Mouse (Mus musculus) T-cell, adult 2 months (primary cell): Measurements from ENCODE around the gene Sgk1.

Experiments
- DNase-seq: peaks from one replicate; pipeline ENCODE4 v3.0.0; 2022; ENCODE audit warnings: low spot score

Sgk1 gene

DNA sequence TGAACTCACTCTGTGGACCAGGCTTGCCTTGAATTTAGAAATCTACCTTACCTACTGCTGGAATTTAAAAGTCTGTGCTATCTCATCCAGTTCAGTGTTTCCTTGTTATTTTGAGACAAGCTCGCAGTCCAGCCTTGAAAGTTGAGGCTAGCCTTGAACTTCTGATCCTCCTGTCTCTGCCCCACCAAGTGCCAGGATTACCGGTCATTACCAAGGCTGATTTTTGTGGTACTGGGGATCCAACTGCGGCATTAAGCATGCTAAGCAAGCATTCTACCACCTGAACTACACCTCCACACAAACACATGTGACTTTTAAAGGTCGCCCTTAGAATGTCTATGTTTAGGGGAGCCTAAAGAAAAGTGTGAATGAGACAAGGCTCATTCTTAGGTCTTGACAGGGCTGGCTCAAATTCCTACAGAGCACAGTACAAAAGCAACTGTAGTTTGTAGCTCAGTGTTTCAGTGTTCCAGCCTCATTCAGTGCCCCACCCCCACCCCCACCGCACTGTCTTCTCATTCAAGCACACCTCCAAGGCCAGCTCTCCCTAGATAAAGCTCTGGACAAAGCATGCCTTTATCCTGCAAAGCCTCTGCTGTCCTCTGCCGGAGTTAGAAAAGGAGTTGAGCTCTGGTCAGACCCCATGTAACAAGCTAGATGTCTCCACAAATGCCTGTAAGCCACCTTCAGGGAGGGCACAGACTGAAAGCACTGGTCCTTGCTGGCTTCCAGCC is 36.2 kb downstream of the Sgk1 start:
- DNase-seq: no peak

DNA sequence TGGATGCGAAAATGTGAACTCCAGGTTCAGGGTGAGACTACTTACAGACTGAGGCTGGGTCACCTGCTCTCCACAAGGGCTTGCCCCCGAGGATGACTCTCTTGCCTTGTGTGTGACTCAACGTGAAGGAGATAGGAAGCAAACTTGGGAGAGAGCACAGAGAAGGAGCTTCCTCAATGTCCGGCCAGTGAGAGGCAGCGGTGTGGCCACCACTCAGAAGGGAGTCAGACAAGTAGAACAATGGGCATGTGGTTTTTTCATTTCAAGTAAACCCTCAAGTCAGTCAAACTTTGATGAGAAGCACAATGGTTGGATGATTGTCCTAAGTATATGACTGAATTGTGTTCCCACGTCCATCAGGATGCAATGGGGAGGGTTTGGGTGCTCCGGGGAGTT is 36.8 kb downstream of the Sgk1 start:
- DNase-seq: no peak

DNA sequence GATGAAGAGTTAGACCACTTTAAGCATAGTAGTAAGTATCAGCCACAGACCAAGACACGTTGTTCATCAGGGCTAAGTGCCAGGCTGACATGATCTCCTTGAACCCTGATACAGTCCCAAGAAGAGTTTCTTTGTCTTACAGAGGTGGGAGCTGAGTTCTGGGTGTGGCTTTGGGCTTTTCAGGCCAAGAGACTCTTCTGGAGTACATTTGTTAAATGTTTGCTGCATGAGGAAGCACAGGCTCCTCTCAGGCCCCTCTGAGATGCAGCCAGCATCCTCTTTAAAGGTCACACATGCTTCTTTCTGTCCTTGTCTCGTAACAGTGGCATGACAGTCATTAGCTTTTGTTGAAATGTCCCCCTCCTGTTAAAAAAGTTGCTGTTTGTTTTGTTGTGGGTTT is 38.6 kb downstream of the Sgk1 start:
- DNase-seq: no peak

DNA sequence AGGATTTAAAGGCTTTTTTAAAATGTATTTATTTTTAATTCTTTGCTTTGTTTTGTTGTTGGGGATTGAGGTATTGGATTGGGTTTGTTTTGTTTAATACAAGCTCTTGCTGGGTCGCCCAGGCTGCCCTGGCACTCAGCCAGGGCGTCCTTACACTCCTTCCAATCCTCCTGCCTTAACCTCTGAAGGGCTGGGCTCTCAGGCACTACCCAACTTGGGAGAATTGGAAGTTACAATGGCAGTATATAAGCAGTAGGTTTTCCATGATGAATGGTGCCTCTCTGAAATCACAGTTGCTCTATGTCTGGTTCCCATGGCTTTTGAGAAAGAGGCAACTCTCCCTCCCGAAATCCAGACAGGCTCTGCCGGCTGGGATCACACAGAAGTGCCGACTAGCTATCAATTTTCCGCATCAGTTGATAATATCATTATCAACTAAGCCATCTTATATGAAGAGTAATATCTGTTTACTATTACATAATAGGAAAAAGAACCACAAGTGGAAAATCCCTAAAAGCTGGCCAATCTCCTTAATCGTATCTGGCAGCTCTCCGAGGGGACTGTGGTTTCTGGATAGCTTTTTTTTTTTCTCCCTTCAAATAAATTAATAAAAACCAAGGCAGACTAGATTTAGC is 40.8 kb downstream of the Sgk1 start:
- no peak for DNase-seq

DNA sequence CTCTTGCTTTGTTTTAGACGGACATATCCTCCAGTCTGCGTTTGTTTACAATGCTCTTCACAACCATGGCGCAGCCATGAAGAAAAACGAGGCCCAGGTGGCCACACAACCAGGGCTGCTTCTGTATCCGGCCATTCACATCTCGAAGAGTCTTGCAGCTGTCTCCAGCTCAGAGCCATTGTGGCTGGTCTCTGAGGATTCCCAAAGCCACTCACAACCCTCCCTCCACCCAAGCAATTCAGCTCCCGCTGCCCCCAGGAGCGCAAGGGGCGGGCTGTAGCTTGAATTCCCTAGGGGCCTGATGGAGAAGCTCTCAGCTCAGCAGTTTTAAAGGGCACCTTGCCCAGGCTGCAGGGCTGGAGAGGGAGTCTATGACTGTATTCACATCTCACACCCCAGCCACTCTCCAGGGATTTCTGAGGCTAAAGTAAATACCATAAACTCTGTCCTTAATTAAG is 41.5 kb downstream of the Sgk1 start:
- no peak for DNase-seq

DNA sequence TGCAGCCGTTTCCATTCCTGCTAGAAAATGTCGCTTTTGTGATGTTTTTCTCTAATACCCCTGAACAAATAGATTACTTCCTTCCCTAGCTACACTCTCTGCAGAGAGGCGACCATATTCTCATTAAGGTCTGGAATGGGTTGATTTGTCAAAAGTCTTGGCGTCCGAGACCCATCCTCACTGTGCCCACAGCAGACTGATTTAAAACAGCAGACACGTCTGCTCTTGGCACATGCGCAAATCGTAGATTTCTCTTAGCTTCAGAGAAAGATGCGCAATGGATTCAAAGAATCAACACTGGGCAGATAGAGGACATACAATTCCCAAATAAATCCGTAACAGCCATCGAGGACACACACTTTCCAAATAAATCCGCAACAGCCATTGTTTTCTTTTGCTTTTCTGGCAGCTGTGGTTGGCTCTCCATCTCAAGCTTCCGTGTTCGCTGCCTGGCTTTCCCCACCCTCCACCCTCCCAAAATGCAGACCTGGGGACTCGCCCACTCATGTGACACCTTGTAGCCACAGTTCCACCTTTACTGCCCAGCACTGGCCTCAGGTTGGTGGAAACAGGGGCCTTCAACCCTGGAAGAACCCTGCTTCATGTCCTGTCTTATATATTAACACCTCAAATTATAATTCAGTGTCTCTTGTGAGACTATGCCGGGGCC is 42.2 kb downstream of the Sgk1 start:
- DNase-seq: no peak

DNA sequence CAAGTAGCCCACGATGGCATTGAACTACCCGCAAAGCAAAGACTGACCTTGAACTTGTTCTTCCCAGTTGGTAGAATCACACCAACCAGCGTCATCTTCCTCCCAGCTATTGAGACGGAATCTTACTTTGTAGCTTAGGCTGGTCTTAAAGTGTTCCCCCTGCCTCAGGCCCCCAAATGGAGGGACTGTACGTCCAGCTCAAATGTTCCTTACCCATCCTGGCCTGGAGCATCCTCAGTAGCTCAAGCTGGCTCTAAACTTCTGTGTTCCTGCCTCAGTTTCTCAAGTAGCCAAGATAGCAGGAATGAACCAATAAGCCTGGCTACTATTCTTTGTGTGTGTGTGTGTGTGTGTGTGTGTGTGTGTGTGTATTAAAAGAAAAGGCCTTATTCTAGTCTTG is 45.0 kb downstream of the Sgk1 start:
- DNase-seq: no peak

DNA sequence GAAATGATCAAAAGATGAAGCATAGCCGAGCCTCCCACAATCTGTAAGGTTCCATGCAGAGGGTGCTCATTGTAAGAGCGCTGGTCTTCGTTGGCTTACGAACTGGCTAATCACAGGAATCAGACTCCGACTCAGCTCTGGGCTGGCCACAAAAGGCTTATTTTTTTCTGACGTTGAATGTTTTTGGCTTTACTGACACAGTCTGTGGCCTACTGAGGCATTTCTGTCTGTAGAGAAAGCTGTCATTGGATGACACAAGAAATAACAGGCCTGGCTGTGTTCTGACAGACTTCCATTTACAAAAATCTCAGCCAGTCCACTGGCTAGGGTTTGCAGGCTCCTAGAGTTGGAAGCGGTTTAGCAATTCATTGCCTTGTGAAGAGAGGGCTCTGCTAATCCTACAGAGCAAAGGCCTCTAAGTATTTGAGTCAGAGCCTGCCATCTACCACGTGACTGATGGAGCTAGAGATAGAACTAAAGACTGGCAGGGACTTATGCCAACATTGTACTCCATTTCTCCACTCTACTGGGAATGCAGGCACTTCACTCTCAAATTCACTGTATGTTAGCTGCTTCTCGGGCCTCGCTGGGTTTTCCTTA is 48.9 kb downstream of the Sgk1 start:
- DNase-seq: no peak

DNA sequence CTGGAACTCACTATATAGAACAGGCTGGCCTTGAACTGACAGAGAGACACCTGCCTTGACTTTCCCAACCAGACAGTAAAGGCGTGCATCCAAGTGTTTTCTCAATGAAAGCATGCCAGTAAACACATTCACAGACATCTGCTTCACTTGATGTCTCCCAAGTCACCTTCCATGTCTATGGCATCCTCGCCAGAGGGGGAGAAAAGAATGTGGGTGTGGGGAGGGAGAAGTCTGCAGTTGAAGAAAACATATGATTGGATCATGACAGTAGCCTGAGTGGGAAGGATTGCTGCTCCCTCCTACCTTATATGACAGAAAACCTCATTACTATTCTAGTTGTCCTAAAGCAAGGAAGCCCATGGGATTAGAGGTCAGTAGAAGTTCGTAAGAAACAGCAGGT is 50.8 kb downstream of the Sgk1 start:
- no peak for DNase-seq

DNA sequence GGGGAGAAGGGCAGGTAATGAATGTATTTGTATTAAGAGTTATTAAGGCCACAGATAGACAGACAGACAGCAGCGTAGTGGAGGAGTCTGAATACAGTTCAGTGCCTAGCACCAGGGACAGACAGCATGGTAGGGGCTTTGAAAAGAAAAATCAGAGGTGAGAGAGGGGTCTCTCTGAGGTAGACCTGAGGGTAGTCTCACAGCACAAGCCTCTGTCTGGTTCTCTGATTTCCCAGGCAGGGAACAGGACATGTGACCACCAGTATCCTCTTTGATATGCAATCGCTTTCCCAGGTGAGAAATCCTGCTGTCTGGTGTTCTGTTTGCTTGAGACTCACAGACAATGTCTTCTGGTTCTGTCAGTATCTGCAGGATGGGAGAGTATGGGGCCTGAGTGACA is 52.8 kb downstream of the Sgk1 start:
- no peak for DNase-seq

DNA sequence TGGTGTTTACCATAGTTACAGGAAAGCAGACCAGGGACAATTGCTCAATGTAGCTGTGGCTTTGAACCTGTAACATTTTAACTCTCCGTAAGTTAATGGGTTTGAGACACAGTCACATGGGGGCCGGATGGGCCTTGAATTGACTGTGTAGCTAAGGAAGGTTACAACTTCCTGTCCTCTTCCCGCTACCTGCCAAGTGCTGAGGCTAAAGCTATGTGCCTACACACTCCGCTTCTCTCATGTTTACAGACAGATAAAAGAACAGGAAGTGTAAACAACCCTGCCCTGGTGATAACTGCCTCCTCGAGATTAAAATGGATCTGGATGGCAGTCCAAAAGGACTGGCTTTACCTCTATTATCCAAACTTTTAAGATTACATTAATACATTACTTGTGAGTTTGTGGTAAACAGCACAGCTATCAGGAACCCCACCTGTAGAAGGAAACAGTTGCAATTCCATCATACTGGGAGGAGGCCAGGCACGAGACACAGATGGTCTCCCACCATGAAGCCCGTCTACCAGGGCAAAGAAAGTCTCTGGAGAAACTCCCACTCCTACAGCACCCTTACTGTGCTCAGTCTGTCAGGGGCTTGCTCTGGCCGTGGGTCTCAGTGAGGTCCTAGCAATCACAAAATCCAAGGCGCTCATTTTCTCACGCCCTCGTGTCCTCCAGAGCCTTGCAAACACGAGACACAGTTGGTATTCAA is 54.7 kb downstream of the Sgk1 start:
- DNase-seq: no peak

DNA sequence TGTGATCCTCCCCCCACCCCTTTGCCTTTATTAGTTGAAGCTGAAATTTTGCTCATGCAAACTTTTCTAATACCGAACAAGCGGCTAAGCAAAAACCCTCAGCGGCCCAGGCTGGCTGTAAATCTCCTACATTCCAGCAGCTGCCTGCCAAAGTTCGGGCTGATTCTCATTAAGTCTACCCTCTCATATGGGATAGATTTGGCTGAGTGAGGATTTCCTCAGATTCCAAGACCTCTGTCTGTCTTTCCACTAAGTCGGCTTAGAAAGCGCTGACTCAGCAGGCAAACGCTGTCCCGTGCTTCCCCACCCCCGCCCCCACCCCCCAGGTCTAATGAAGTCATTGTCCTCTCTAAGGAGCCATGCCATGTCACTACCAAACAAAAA is 55.2 kb downstream of the Sgk1 start:
- DNase-seq: no peak

DNA sequence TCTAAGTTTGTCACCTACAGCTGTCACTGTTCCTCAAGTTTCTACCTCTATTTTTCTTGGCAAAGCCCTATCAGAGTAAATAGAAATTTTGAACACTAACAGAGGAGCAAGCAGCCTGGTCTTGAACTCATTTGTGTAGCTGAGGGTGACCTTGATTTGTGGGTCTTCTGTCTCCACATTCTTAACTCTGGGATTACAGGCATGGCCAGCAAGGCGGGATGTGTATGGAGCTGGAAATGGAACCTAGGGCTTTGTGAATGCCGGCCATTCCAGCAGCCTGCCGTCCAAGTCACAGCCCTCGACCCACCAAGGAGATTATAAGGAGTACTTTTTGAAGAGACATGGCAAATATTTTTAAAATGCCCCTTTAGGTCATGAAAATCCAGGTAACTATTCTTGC is 56.2 kb downstream of the Sgk1 start:
- no peak for DNase-seq

DNA sequence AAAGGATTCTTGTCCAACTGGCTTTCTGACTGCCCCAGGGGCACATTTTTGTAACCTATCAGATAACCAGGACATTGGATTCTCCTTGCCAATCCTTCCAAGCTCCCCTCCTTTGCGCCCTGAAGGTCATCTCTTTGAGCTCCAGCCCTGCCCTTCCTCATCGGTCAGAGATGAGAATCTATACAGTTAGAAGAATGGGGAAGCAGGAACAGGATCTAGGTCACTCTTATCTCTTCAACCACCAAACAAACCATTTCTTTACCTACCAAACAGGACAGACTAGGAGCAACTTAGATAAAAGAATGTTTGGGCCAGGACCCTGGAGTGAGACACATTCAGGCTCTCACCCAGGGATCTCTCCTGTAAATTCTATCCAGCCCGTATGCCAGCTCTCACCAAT is 59.3 kb downstream of the Sgk1 start:
- no peak for DNase-seq

DNA sequence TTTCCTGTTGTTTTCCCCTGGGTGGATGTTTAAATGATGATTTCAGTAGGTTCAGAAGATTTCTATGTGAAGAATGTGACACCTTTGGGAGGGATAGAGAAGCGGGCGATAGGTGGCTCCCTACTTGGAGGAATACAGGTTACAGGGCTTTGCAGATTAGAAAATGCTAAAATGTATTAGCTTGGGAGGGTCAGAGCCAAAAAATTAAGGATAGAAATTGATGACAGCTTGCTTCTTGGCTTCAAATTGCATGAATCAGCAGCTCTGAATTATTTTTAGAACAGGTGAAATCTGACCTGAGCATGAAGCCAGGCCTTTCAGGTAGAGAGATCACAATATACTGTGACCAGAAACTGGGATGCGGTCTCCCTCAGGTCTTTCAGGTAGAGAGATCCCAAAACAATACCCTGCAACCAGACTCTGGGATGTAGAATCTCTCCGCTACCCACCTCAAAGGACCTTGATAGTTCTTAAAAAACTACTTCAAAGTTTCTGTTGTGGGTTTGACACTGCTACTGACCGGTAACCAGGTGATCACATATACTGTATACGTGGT is 61.2 kb downstream of the Sgk1 start:
- DNase-seq: no peak

DNA sequence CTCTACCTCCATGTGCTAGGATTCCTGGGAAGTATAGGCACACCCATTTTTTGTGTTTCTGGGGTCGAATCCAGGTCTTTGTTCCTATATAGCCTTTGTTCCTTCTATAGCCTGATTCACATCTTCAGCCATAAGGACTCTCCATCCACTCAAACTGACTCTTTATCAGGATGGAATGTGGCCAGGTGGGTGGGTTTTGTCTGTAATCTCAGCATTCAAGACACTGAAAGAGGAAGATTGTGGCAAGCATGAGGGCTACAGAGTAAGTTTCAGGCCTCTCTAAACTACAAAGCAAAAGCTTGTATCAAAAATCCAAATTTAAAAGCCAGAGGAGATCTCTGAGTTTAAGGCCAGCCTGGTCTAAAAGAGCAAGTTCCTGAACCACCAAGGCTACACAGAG is 63.2 kb downstream of the Sgk1 start:
- DNase-seq: no peak

DNA sequence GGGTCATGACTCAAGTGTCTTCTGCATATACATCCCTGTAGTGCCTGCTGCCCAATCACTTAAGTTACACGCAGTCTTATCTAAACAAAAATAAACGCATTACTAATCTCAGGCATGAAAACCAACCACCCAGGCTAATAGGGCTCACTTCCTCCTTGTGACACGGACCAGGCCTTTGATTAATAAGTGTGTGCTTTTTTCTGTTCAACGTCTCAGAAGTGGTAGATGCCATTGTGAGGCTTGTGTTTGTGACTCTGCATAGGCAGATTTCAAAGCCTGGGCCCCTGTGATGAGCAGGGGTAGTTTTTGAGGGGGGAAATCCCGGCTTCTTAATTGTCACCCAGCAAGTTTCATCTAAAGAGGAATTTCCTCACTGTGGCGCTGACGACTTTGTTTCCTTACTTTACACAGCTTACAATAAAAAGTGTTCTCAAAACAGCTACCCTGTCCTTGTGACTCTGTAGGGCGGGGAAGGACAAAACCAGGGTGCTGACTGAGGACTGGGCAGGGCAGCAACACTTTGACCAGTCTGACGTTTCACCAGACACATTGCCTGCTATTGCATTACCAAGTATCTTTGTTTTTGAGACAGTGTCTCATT is 64.9 kb downstream of the Sgk1 start:
- no peak for DNase-seq

DNA sequence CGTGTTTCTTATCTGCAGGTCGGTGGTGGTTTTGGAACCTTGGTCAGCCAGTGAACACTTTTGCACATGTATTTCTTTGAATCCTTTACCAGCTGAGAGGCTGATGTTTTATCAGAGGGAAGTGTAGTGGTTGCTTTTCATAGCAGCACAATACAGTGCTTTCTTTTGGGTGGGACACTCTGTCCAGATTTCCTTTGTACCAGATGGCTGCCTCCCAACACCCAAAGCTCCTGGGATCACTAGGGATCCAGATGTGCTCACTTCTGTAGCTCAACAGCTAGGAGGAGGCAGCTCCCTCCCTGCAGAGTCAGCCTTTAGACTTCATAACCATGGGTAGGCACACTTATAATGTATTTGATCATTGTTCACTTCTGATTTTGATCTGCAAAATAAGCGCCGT is 70.5 kb downstream of the Sgk1 start:
- DNase-seq: no peak

DNA sequence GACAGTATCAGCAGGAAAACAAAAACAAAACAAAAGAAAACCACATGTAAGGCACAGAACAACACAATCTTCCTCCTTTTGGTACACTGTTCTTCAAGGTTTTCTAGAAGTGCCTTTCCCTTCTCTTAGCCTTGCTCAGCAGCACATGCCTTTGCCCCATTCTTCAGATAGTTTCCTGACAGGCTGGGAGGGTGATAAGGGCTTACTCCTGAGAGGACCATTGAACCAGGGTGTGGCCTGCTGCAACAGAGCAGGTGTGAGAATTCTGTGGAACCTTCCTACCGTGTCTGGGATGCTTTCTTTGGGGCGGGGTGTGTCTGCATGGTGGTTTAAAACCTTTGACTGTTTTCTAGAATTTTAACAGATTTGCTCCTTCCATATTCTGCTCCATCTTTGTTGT is 79.1 kb downstream of the Sgk1 start:
- DNase-seq: no peak

DNA sequence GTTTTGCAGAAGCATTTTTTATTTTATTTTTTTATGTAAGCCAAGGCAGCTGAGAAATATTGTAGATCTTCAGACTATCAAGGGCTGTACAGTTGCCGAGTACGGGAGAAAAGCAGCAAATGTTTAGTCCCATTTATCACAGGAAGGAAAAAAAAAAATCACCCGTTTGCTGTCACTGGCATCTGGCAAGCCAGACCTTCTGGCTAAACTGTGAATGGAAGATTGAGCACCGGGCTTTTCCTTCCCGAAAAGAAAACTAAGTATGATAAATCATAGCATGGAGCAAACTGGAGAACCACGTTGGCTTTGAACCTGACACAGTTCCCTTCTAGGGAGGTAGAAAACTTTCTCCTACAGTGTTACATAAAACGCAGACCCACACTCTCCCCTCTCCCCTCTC is 81.0 kb downstream of the Sgk1 start:
- no peak for DNase-seq

DNA sequence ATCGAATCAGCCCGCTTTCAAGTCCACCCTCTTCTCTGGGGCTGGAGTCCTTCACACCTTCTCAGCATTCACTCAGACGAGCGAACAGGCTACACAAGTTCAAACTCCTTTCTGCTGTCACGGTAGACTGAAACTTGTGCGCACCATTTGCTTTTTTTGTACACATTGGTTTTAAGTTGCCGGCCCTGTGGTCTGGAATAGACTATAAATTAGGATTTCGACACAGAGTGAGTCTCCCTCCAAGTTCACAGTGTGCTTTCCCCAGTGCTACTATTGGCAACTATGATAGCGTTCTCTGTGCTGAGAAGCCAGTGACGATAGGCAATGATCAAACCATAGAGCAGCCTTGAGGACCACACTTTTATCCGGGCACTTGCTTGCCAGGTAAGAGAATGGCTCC is 91.7 kb downstream of the Sgk1 start:
- DNase-seq: no peak

DNA sequence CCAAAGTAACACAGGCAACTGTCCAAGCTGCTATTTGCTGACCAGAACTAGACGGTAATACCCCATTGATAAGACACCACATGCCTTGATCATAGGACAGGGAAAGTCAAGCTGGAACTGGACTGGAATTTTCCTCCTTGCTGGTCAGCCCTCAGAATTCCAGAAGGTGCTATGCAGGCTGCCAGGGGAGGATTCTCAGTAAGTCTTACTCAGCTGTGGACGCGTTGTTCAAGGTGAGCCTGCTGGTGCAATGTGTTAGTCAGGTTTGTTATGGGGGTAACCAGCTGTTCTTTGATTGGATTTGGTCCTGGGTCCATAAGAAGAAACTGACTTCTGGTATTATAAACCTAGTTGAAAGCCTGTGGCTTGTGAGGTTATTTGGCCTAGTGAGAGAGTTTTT is 92.8 kb downstream of the Sgk1 start:
- DNase-seq: no peak
